Mouse (Mus musculus) liver, postnatal 0 days (tissue): ENCODE data around the gene Gm20390.

Source experiments
- CTCF ChIP-seq: sonication (generic); IDR thresholded peaks from 2 replicates; pipeline ENCODE4 v1.5.1; 2016; ENCODE audit warnings: antibody characterized with exemption, low read depth
- EP300 ChIP-seq: IDR thresholded peaks from 2 replicates; pipeline ENCODE4 v1.6.1; 2016; ENCODE audit warnings: antibody characterized with exemption, low read depth, mild to moderate bottlenecking

DNA sequence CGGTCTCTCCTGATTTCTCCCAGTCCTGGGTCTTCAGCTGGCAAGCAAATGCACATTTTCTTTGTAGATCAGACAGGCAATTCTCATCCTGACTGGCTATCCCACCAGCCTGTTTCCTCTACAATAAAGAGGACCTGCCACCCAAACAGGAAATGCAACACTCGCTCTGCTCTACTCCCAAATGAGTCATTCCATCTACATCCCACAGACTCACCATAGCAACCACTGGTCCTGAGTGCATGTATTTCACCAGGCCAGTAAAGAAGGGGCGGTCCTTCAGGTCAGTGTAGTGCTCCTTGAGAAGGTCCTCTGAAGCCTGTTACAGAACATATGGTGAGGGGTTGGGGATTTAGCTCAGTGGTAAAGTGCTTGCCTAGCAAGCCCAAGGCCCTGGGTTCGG, 5.1 kb downstream of the Gm20390 start:
- TF ChIP-seq CTCF (no peak), EP300 (no peak)
